Comparison of ENCODE assay signal across 12 mouse cellular contexts in genomic region chr1:22266491-22266890, GRCm38 (mm10).
A peak's percentile ranks its signal among the peaks of the same experiment; 100 is the strongest.
DNase-seq lines count a peak whose midpoint lies in the region; ATAC-seq lines count a peak whose summit lies in the region.
"Had no signal": no experiment of that assay in that cellular context is flagged by ENCODE, and none has a peak within 500 bp of the region (broad histone marks: within the 10 kb centered on the region; RNA-seq: fewer than 3 reads in every experiment).

No protein-coding gene starts in this region.

- peaks cover 12% of the 10 kb centered on the region for H3K4me1 ChIP-seq in forebrain, embryonic 16.5 days (replicated peaks; ENCODE audit: control insufficient read depth, insufficient read depth, low read length)
- peaks cover 7% of the 10 kb centered on the region; the same call in 1 of the 2 replicates for H3K4me1 ChIP-seq in neural tube, embryonic 15.5 days
- H3K4me1 ChIP-seq: heart, embryonic 10.5 days had no signal

- no peaks in the 10 kb centered on the region for H3K9me3 ChIP-seq in forebrain, embryonic 16.5 days (ENCODE audit: control insufficient read depth, low read length)
- H3K9me3 ChIP-seq in neural tube, embryonic 15.5 days (replicated peaks), result no peaks in the 10 kb centered on the region
- H3K9me3 ChIP-seq: heart, embryonic 10.5 days had no signal

- H3K4me2 ChIP-seq in forebrain, embryonic 16.5 days (ENCODE audit: low read length), result no peak overlapping the region
- peak overlapping the region; percentile 19 for H3K4me2 ChIP-seq in neural tube, embryonic 15.5 days

- no peak overlapping the region for H3K27ac ChIP-seq in forebrain, embryonic 16.5 days (ENCODE audit: low read length)
- no peak overlapping the region for H3K27ac ChIP-seq in neural tube, embryonic 15.5 days (replicated peaks)
- H3K27ac ChIP-seq: heart, embryonic 10.5 days had no signal

- H3K4me3 ChIP-seq in forebrain, embryonic 16.5 days (replicated peaks; ENCODE audit: low read length), result no peak overlapping the region
- no peak overlapping the region for H3K4me3 ChIP-seq in neural tube, embryonic 15.5 days (replicated peaks)
- H3K4me3 ChIP-seq: heart, embryonic 10.5 days had no signal

- no peak overlapping the region for H3K9ac ChIP-seq in forebrain, embryonic 16.5 days (replicated peaks; ENCODE audit: low read depth, low read length)
- H3K9ac ChIP-seq in neural tube, embryonic 15.5 days (replicated peaks), result no peak overlapping the region

- no peaks in the 10 kb centered on the region for H3K27me3 ChIP-seq in forebrain, embryonic 16.5 days (replicated peaks; ENCODE audit: control insufficient read depth, insufficient read depth, low read length)
- H3K27me3 ChIP-seq in neural tube, embryonic 15.5 days (replicated peaks), result no peaks in the 10 kb centered on the region

- DNase-seq in layer of hippocampus, adult 11-12 months (ENCODE audit: low spot score), result peak; percentile 34
- no peak for DNase-seq in layer of hippocampus, postnatal 25 days (ENCODE audit: extremely low spot score in 1 of 2, low spot score in 1 of 2)
- peak; percentile 62 for DNase-seq in layer of hippocampus, adult 9-11 months
- no peak for DNase-seq in ovary, postnatal 10 days (ENCODE audit: low spot score)
- DNase-seq: cerebellum, postnatal 36 days; lung, adult 2 months had no signal

- no peaks in the 10 kb centered on the region for H3K36me3 ChIP-seq in forebrain, embryonic 16.5 days (ENCODE audit: control insufficient read depth, insufficient read depth)
- no peaks in the 10 kb centered on the region for H3K36me3 ChIP-seq in neural tube, embryonic 15.5 days
- H3K36me3 ChIP-seq: heart, embryonic 10.5 days had no signal

- WGBS in forebrain, embryonic 16.5 days, result 23% methylated on average over 10 of the region's 10 CpGs
- 35% methylated on average over 10 of the region's 10 CpGs for WGBS in neural tube, embryonic 15.5 days

- peak; percentile 68 for ATAC-seq in forebrain, embryonic 16.5 days
- ATAC-seq in neural tube, embryonic 15.5 days (ENCODE audit: low FRiP score), result peak; percentile 74; the same call in 1 of the 2 replicates
- ATAC-seq in megakaryocyte, adult 5-6 weeks (ENCODE audit: poor library complexity, severe bottlenecking), result no peak
- no peak for ATAC-seq in megakaryocyte progenitor cell, adult 5-6 weeks (replicated peaks; ENCODE audit: poor library complexity)
- ATAC-seq: intestine, postnatal 0 days had no signal

Comparison
In these comparisons a context has a peak if more than half of its experiments do, and no peak if none do; other contexts are left out.
1. DNase-seq: peak in layer of hippocampus, adult 11-12 months (single experiment) and layer of hippocampus, adult 9-11 months (single experiment); none in layer of hippocampus, postnatal 25 days (0 of 2) and ovary, postnatal 10 days (single experiment).
2. ATAC-seq: peak in forebrain, embryonic 16.5 days (single experiment) and neural tube, embryonic 15.5 days (single experiment); none in megakaryocyte, adult 5-6 weeks (single experiment) and megakaryocyte progenitor cell, adult 5-6 weeks (single experiment).